Mouse (Mus musculus): Measurements from ENCODE around the gene Cemip. TPM values are rescaled to one million over a fixed set of nuclear protein-coding genes. Genes with fewer than 3 reads are reported as not detected.

The Cemip gene
- polyA plus RNA-seq, 1 experiment from 2014 or later: 0.51 TPM

GRCm38 (mm10) chr7:83940136-83940535 lies 146.2 kb downstream of the Cemip start:
- H3K4me1 ChIP-seq: no peaks in the 10 kb centered on the region; the same call in 1 of the 2 replicates
- H3K9ac ChIP-seq: no peak overlapping the region
- no peaks in the 10 kb centered on the region for H3K9me3 ChIP-seq
- H3K27ac ChIP-seq: no peak overlapping the region
- WGBS: 50% methylated on average over 2 of the region's 2 CpGs
- H3K27me3 ChIP-seq (replicated peaks): no peaks in the 10 kb centered on the region
- no peak overlapping the region for H3K4me2 ChIP-seq
- H3K4me3 ChIP-seq (replicated peaks): no peak overlapping the region
- H3K36me3 ChIP-seq: no peaks in the 10 kb centered on the region
- no peak; the same call in 1 of the 2 replicates for ATAC-seq (ENCODE audit: insufficient read depth, low FRiP score, low read depth)

- no peak overlapping the region for H3K9ac ChIP-seq
- ATAC-seq (ENCODE audit: insufficient read depth, low FRiP score, low read depth): no peak
- H3K27ac ChIP-seq: no peak overlapping the region
- no peaks in the 10 kb centered on the region; the same call in 1 of the 2 replicates for H3K4me1 ChIP-seq
- no peaks in the 10 kb centered on the region for H3K9me3 ChIP-seq
- no peak overlapping the region for H3K4me3 ChIP-seq (replicated peaks)
- H3K4me2 ChIP-seq: no peak overlapping the region
- H3K27me3 ChIP-seq (replicated peaks): no peaks in the 10 kb centered on the region
- WGBS: 67% methylated on average over 3 of the region's 3 CpGs
- H3K36me3 ChIP-seq: no peaks in the 10 kb centered on the region
These were observed 147.1 kb downstream of the Cemip start for GRCm38 (mm10) chr7:83939017-83939721.

GRCm38 (mm10) chr7:83921637-83922036 lies 164.7 kb downstream of the Cemip start:
- Histone ChIP-seq H3K9ac (no peak overlapping the region), H3K27ac (no peak overlapping the region), H3K27me3 (replicated peaks) (no peaks in the 10 kb centered on the region), H3K4me3 (replicated peaks) (no peak overlapping the region), H3K4me1 (no peaks in the 10 kb centered on the region), H3K4me2 (no peak overlapping the region), H3K36me3 (no peaks in the 10 kb centered on the region), H3K9me3 (no peaks in the 10 kb centered on the region)
- ATAC-seq (ENCODE audit: insufficient read depth, low FRiP score, low read depth): no peak
- WGBS: 44% methylated on average over 3 of the region's 3 CpGs

GRCm38 (mm10) chr7:83920241-83920640 lies 166.1 kb downstream of the Cemip start:
- Histone ChIP-seq H3K4me2 (no peak overlapping the region), H3K27me3 (replicated peaks) (no peaks in the 10 kb centered on the region), H3K36me3 (no peaks in the 10 kb centered on the region), H3K4me3 (replicated peaks) (no peak overlapping the region), H3K9me3 (no peaks in the 10 kb centered on the region), H3K27ac (no peak overlapping the region), H3K4me1 (no peaks in the 10 kb centered on the region), H3K9ac (no peak overlapping the region)
- 67% methylated on average over 4 of the region's 4 CpGs for WGBS
- no peak for ATAC-seq (ENCODE audit: insufficient read depth, low FRiP score, low read depth)

- Histone ChIP-seq H3K27ac (no peak overlapping the region), H3K9ac (no peak overlapping the region), H3K27me3 (replicated peaks) (no peaks in the 10 kb centered on the region), H3K9me3 (no peaks in the 10 kb centered on the region), H3K4me2 (no peak overlapping the region), H3K4me1 (no peaks in the 10 kb centered on the region), H3K36me3 (no peaks in the 10 kb centered on the region), H3K4me3 (replicated peaks) (no peak overlapping the region)
- 0% methylated on average over 3 of the region's 3 CpGs for WGBS
- no peak for ATAC-seq (ENCODE audit: insufficient read depth, low FRiP score, low read depth)
These were observed 171.7 kb downstream of the Cemip start for GRCm38 (mm10) chr7:83914566-83914965.

GRCm38 (mm10) chr7:83913995-83914394 lies 172.3 kb downstream of the Cemip start:
- Histone ChIP-seq H3K36me3 (no peaks in the 10 kb centered on the region), H3K4me2 (no peak overlapping the region), H3K4me3 (replicated peaks) (no peak overlapping the region), H3K27me3 (replicated peaks) (no peaks in the 10 kb centered on the region), H3K27ac (no peak overlapping the region), H3K9me3 (no peaks in the 10 kb centered on the region), H3K9ac (no peak overlapping the region), H3K4me1 (no peaks in the 10 kb centered on the region)
- 77% methylated on average over 9 of the region's 9 CpGs for WGBS
- ATAC-seq (ENCODE audit: insufficient read depth, low FRiP score, low read depth): no peak

- H3K4me3 ChIP-seq (replicated peaks): no peak overlapping the region
- no peaks in the 10 kb centered on the region for H3K9me3 ChIP-seq
- no peak overlapping the region for H3K9ac ChIP-seq
- no peak for ATAC-seq (ENCODE audit: insufficient read depth, low FRiP score, low read depth)
- 89% methylated on average over 6 of the region's 6 CpGs for WGBS
- no peaks in the 10 kb centered on the region for H3K36me3 ChIP-seq
- no peak overlapping the region for H3K4me2 ChIP-seq
- H3K4me1 ChIP-seq: no peaks in the 10 kb centered on the region
- H3K27ac ChIP-seq: no peak overlapping the region
- no peaks in the 10 kb centered on the region for H3K27me3 ChIP-seq (replicated peaks)
These were observed 172.8 kb downstream of the Cemip start for GRCm38 (mm10) chr7:83913405-83913932.

- Histone ChIP-seq H3K27ac (no peak overlapping the region), H3K9ac (no peak overlapping the region), H3K4me3 (replicated peaks) (no peak overlapping the region), H3K27me3 (replicated peaks) (no peaks in the 10 kb centered on the region), H3K4me1 (no peaks in the 10 kb centered on the region), H3K9me3 (no peaks in the 10 kb centered on the region), H3K4me2 (no peak overlapping the region), H3K36me3 (no peaks in the 10 kb centered on the region)
- WGBS: 61% methylated on average over 3 of the region's 3 CpGs
- no peak for ATAC-seq (ENCODE audit: insufficient read depth, low FRiP score, low read depth)
These were observed 174.4 kb downstream of the Cemip start for GRCm38 (mm10) chr7:83911909-83912308.

GRCm38 (mm10) chr7:83904831-83905230 lies 181.5 kb downstream of the Cemip start:
- Histone ChIP-seq H3K36me3 (peaks cover 5% of the 10 kb centered on the region), H3K27ac (no peak overlapping the region), H3K9me3 (no peaks in the 10 kb centered on the region), H3K27me3 (replicated peaks) (no peaks in the 10 kb centered on the region), H3K4me3 (replicated peaks) (no peak overlapping the region), H3K9ac (no peak overlapping the region), H3K4me1 (no peaks in the 10 kb centered on the region), H3K4me2 (no peak overlapping the region)
- 82% methylated on average over 3 of the region's 3 CpGs for WGBS
- no peak for ATAC-seq (ENCODE audit: insufficient read depth, low FRiP score, low read depth)

- no peak overlapping the region for H3K9ac ChIP-seq
- no peak overlapping the region for H3K27ac ChIP-seq
- no peaks in the 10 kb centered on the region for H3K27me3 ChIP-seq (replicated peaks)
- 0 out of 2 replicates have a peak, but pooled peaks have one; percentile 17 for ATAC-seq (ENCODE audit: insufficient read depth, low FRiP score, low read depth)
- H3K4me1 ChIP-seq: no peaks in the 10 kb centered on the region
- H3K9me3 ChIP-seq: no peaks in the 10 kb centered on the region
- H3K4me3 ChIP-seq (replicated peaks): no peak overlapping the region
- no peak overlapping the region for H3K4me2 ChIP-seq
- 35% methylated on average over 5 of the region's 5 CpGs for WGBS
- peaks cover 28% of the 10 kb centered on the region for H3K36me3 ChIP-seq
These were observed 183.8 kb downstream of the Cemip start for GRCm38 (mm10) chr7:83902296-83903145.

GRCm38 (mm10) chr7:83901425-83901824 lies 184.9 kb downstream of the Cemip start:
- 67% methylated on average over 4 of the region's 4 CpGs for WGBS
- H3K4me2 ChIP-seq: no peak overlapping the region
- no peaks in the 10 kb centered on the region for H3K9me3 ChIP-seq
- H3K4me3 ChIP-seq (replicated peaks): no peak overlapping the region
- H3K27me3 ChIP-seq (replicated peaks): no peaks in the 10 kb centered on the region
- H3K36me3 ChIP-seq: peaks cover 34% of the 10 kb centered on the region
- ATAC-seq (ENCODE audit: insufficient read depth, low FRiP score, low read depth): no peak
- H3K27ac ChIP-seq: no peak overlapping the region
- H3K9ac ChIP-seq: no peak overlapping the region
- H3K4me1 ChIP-seq: no peaks in the 10 kb centered on the region

GRCm38 (mm10) chr7:83900519-83900918 lies 185.8 kb downstream of the Cemip start:
- no peaks in the 10 kb centered on the region for H3K4me1 ChIP-seq
- no peaks in the 10 kb centered on the region for H3K9me3 ChIP-seq
- no peak overlapping the region for H3K27ac ChIP-seq
- H3K4me2 ChIP-seq: no peak overlapping the region
- ATAC-seq (ENCODE audit: insufficient read depth, low FRiP score, low read depth): no peak
- H3K36me3 ChIP-seq: peaks cover 39% of the 10 kb centered on the region
- 81% methylated on average over 3 of the region's 3 CpGs for WGBS
- H3K9ac ChIP-seq: no peak overlapping the region
- no peaks in the 10 kb centered on the region for H3K27me3 ChIP-seq (replicated peaks)
- no peak overlapping the region for H3K4me3 ChIP-seq (replicated peaks)
